Mouse (Mus musculus): ENCODE measurements around the gene Ice1. TPM values are rescaled to one million over a fixed set of nuclear protein-coding genes. Genes with fewer than 3 reads are reported as not detected.

The Ice1 gene
- total and polyA plus RNA-seq, 3 experiments, result 9.6 to 51.5 (median 29.3) TPM

GRCm38 (mm10) chr13:70612837-70613236 lies 24.6 kb downstream of the Ice1 start:
- no peak for TF ChIP-seq CTCF (IDR thresholded peaks at IDR 0.05; ENCODE audit: low read depth, low read length)
- no peak for TF ChIP-seq GATA2 (IDR thresholded peaks at IDR 0.05; ENCODE audit: borderline replicate concordance, low read depth, low read length)
- no peak for TF ChIP-seq GATA1 (IDR thresholded peaks at IDR 0.05; ENCODE audit: borderline replicate concordance, low read length)
- no peak for TF ChIP-seq POLR2AphosphoS5 (IDR thresholded peaks at IDR 0.05; ENCODE audit: insufficient replicate concordance, low read depth, low read length)
- no peak for TF ChIP-seq TAL1 (conservative IDR thresholded peaks at IDR 0.05; ENCODE audit: low read depth, low read length)
- Histone ChIP-seq H3K9me3 (replicated peaks) (0 out of 2 replicates have a peak, but pooled peaks cover under 1% of the 10 kb centered on the region), H3K36me3 (replicated peaks) (peaks cover 95% of the 10 kb centered on the region), H3K27me3 (ENCODE audit: insufficient read depth, low read length) (no peaks in the 10 kb centered on the region), H3K4me1 (ENCODE audit: insufficient read depth, low read depth, low read length) (no peaks in the 10 kb centered on the region), H3K4me3 (ENCODE audit: low read depth, low read length) (no peak overlapping the region)
- ATAC-seq (ENCODE audit: extremely low read depth, insufficient number of reproducible peaks, low FRiP score, poor library complexity, severe bottlenecking) (no peak), DNase-seq (ENCODE audit: low spot score) (no peak)

DNA sequence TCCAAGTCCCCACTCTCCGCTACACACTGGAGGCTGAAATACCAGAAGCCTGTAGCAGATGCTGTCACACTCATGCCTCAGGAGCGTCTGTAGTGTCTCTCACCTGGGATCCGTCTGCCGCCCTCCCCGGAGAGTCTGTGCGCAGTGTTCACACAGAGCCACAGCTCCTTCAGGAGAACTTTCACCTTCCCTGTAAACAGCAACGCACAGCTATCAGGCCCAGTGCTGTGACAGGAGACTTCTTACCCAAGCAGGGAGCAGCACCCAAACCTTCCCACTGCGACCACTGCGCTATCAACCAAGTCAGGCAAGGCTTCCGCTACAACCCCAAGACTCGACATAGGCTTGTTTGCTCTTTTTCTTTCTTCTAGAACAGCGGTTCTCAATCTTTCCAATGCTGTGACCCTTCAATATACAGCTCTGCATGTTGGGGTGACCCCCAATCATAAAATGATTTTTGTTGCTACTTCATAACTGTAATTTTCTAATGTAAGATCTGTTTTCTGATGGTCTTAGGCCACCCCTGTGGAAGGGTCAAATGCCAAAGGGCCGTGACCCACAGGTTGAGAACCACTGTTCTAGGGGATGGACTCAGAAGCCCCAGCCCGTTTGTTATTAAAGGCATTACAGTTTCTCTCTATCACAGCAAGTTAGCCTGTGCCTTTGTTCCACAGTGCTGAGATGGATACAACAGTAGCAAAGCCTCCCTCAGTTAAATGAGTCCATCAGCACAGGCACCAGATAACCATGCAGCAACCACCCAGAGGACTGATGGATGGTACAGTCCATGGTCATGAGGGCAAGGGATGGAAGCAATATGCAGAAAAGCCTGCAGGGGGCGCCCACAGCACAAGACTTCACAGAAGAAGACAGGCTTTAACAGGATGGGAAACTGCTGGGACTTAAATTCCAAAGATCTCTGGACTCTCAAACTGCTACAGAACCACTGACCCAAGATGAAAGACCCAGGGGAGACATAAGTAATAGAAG lies 26.7 kb downstream of the Ice1 start:
- TF ChIP-seq CTCF (IDR thresholded peaks at IDR 0.05; ENCODE audit: low read depth, low read length) (0 out of 2 replicates have a peak, but pooled peaks have one; percentile 41), POLR2AphosphoS5 (IDR thresholded peaks at IDR 0.05; ENCODE audit: insufficient replicate concordance, low read depth, low read length) (no peak)
- no peaks in the 10 kb centered on the region for H3K4me1 ChIP-seq (ENCODE audit: insufficient read depth, low read depth, low read length)
- DNase-seq (ENCODE audit: low spot score) (no peak), ATAC-seq (ENCODE audit: extremely low read depth, insufficient number of reproducible peaks, low FRiP score, poor library complexity, severe bottlenecking) (peak; percentile 58; the same call in 1 of the 2 replicates)
- peaks cover 95% of the 10 kb centered on the region for H3K36me3 ChIP-seq (replicated peaks)
- H3K27me3 ChIP-seq (ENCODE audit: insufficient read depth, low read length), result no peaks in the 10 kb centered on the region
- H3K9me3 ChIP-seq (replicated peaks), result no peaks in the 10 kb centered on the region
- no peak overlapping the region for H3K4me3 ChIP-seq (ENCODE audit: low read depth, low read length)

DNA sequence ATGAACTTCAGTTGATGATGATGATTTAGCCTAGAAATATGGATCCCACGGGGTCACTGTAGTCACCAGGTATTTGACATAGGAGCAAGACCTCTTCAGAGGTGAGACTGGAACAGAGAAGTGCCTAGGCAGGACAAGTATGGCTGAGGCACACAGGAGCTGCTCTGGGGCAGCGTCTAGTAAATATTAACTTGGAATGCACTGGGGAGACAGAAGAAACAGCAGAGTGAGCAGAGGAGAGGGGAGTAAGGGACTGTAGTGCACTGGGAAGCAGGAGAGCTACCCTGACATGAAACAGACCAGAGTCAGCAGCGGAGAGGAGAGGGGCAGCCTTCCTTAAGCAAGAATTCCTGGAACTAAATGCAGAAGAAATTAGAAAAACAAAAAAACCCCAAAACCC lies 27.8 kb downstream of the Ice1 start:
- TF ChIP-seq TAL1 (conservative IDR thresholded peaks at IDR 0.05; ENCODE audit: low read depth, low read length) (no peak), GATA1 (IDR thresholded peaks at IDR 0.05; ENCODE audit: borderline replicate concordance, low read length) (no peak), POLR2AphosphoS5 (IDR thresholded peaks at IDR 0.05; ENCODE audit: insufficient replicate concordance, low read depth, low read length) (no peak), CTCF (IDR thresholded peaks at IDR 0.05; ENCODE audit: low read depth, low read length) (no peak), GATA2 (IDR thresholded peaks at IDR 0.05; ENCODE audit: borderline replicate concordance, low read depth, low read length) (no peak)
- DNase-seq (ENCODE audit: low spot score), result no peak
- no peaks in the 10 kb centered on the region for H3K27me3 ChIP-seq (ENCODE audit: insufficient read depth, low read length)
- H3K4me1 ChIP-seq (ENCODE audit: insufficient read depth, low read depth, low read length), result no peaks in the 10 kb centered on the region
- no peak overlapping the region for H3K4me3 ChIP-seq (ENCODE audit: low read depth, low read length)
- ATAC-seq (ENCODE audit: extremely low read depth, insufficient number of reproducible peaks, low FRiP score, poor library complexity, severe bottlenecking), result no peak
- H3K9me3 ChIP-seq (replicated peaks), result no peaks in the 10 kb centered on the region
- H3K36me3 ChIP-seq (replicated peaks), result peaks cover 95% of the 10 kb centered on the region

- peaks cover 100% of the 10 kb centered on the region for H3K36me3 ChIP-seq (replicated peaks)
- H3K4me1 ChIP-seq (ENCODE audit: insufficient read depth, low read depth, low read length), result no peaks in the 10 kb centered on the region
- DNase-seq (ENCODE audit: low spot score), result no peak
- H3K9me3 ChIP-seq (replicated peaks), result no peaks in the 10 kb centered on the region
- ATAC-seq (ENCODE audit: extremely low read depth, insufficient number of reproducible peaks, low FRiP score, poor library complexity, severe bottlenecking), result no peak
- H3K27me3 ChIP-seq (ENCODE audit: insufficient read depth, low read length), result no peaks in the 10 kb centered on the region
- TF ChIP-seq CTCF (IDR thresholded peaks at IDR 0.05; ENCODE audit: low read depth, low read length) (no peak), GATA1 (IDR thresholded peaks at IDR 0.05; ENCODE audit: borderline replicate concordance, low read length) (no peak), GATA2 (IDR thresholded peaks at IDR 0.05; ENCODE audit: borderline replicate concordance, low read depth, low read length) (no peak), POLR2AphosphoS5 (IDR thresholded peaks at IDR 0.05; ENCODE audit: insufficient replicate concordance, low read depth, low read length) (no peak), TAL1 (conservative IDR thresholded peaks at IDR 0.05; ENCODE audit: low read depth, low read length) (no peak)
- no peak overlapping the region for H3K4me3 ChIP-seq (ENCODE audit: low read depth, low read length)
These were observed 32.1 kb downstream of the Ice1 start for GRCm38 (mm10) chr13:70605366-70605765.

DNA sequence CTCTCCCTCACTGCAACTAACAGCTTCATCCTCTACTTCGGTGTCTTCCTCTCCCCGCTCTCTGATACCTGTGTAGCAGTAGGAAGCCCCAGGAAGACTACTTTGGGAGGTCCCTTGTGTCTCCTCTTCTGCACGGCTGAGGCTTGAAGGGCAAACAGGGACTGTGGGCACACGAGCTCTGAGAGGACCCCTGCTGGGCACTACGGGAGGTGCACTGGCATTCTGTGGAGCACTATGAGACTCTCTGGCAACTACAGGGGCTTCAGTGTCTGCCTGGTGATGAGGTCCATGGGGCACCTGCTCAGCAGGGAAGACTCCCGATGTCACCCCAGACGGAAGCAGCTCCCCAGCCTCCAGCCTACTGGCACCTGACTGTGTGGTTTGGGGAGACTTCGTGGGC lies 32.7 kb downstream of the Ice1 start:
- H3K9me3 ChIP-seq (replicated peaks), result no peaks in the 10 kb centered on the region
- DNase-seq (ENCODE audit: low spot score) (no peak), ATAC-seq (ENCODE audit: extremely low read depth, insufficient number of reproducible peaks, low FRiP score, poor library complexity, severe bottlenecking) (no peak)
- no peak overlapping the region for H3K4me3 ChIP-seq (ENCODE audit: low read depth, low read length)
- no peaks in the 10 kb centered on the region for H3K27me3 ChIP-seq (ENCODE audit: insufficient read depth, low read length)
- TF ChIP-seq POLR2AphosphoS5 (IDR thresholded peaks at IDR 0.05; ENCODE audit: insufficient replicate concordance, low read depth, low read length), result no peak
- no peak for TF ChIP-seq TAL1 (conservative IDR thresholded peaks at IDR 0.05; ENCODE audit: low read depth, low read length)
- TF ChIP-seq GATA2 (IDR thresholded peaks at IDR 0.05; ENCODE audit: borderline replicate concordance, low read depth, low read length), result no peak
- TF ChIP-seq CTCF (IDR thresholded peaks at IDR 0.05; ENCODE audit: low read depth, low read length), result peak; percentile 21; the same call in 1 of the 2 replicates
- H3K4me1 ChIP-seq (ENCODE audit: insufficient read depth, low read depth, low read length), result no peaks in the 10 kb centered on the region
- H3K36me3 ChIP-seq (replicated peaks), result peaks cover 100% of the 10 kb centered on the region

DNA sequence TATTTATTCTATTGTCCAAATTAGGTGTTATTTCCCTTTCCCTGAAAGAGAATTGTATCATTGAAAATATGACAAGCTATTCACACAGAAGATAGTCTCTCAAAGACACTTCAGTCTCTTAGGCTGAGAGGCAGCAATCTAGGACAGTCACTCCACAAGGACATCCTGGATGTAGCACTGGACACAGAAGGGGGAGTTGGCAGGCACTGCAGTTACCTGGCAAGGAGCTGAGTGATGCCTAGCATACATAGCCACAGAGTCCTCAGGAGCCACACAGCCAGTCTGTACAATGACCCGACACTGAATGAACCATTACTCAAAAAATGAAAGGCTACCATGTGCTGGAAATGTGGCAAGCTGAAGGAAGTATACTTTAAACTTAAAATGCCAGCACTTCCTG lies 35.9 kb downstream of the Ice1 start:
- TF ChIP-seq POLR2AphosphoS5 (IDR thresholded peaks at IDR 0.05; ENCODE audit: insufficient replicate concordance, low read depth, low read length) (no peak), GATA2 (IDR thresholded peaks at IDR 0.05; ENCODE audit: borderline replicate concordance, low read depth, low read length) (no peak), GATA1 (IDR thresholded peaks at IDR 0.05; ENCODE audit: borderline replicate concordance, low read length) (no peak), CTCF (IDR thresholded peaks at IDR 0.05; ENCODE audit: low read depth, low read length) (no peak), TAL1 (conservative IDR thresholded peaks at IDR 0.05; ENCODE audit: low read depth, low read length) (no peak)
- no peak for ATAC-seq (ENCODE audit: extremely low read depth, insufficient number of reproducible peaks, low FRiP score, poor library complexity, severe bottlenecking)
- Histone ChIP-seq H3K4me1 (ENCODE audit: insufficient read depth, low read depth, low read length) (no peaks in the 10 kb centered on the region), H3K36me3 (replicated peaks) (peaks cover 94% of the 10 kb centered on the region), H3K9me3 (replicated peaks) (no peaks in the 10 kb centered on the region), H3K27me3 (ENCODE audit: insufficient read depth, low read length) (no peaks in the 10 kb centered on the region), H3K4me3 (ENCODE audit: low read depth, low read length) (no peak overlapping the region)
- no peak for DNase-seq (ENCODE audit: low spot score)
